Mouse (Mus musculus): ENCODE measurements around the gene 1700023F06Rik. TPM values are rescaled to one million over a fixed set of nuclear protein-coding genes. Genes with fewer than 3 reads are reported as not detected.
"Not testable (repeated sequence)": the region's sequence is repeated elsewhere in the genome, so short reads cannot be mapped to it uniquely, and the experiment has no call there.

The 1700023F06Rik gene
- total RNA-seq, 2 experiments from 2014 or later = not detected

GRCm38 (mm10) chr11:103223951-103224456 is 15.6 kb upstream of the 1700023F06Rik start:
- DNase-seq (ENCODE audit: low spot score) = peak; percentile 47

GRCm38 (mm10) chr11:103223444-103223843 is 15.1 kb upstream of the 1700023F06Rik start:
- DNase-seq (ENCODE audit: low spot score) = no peak
- intact Hi-C loops (cut with DNase I) = no loop called here

More at GRCm38 (mm10) chr11:103223951-103224456, 15.6 kb upstream of the 1700023F06Rik start:
- intact Hi-C loops (cut with DNase I) = no loop called here

GRCm38 (mm10) chr11:103222718-103223117 is 14.4 kb upstream of the 1700023F06Rik start:
- DNase-seq (ENCODE audit: low spot score); intact Hi-C loops (cut with DNase I): not testable (repeated sequence)

- DNase-seq (ENCODE audit: low spot score) = no peak
- intact Hi-C loops (cut with DNase I) = no loop called here
Observed at GRCm38 (mm10) chr11:103221437-103221836, 13.1 kb upstream of the 1700023F06Rik start.

- DNase-seq (ENCODE audit: low spot score) = no peak
- intact Hi-C loops (cut with DNase I) = no loop called here
Observed at GRCm38 (mm10) chr11:103219995-103220394, 11.6 kb upstream of the 1700023F06Rik start.

GRCm38 (mm10) chr11:103219259-103219658 is 10.9 kb upstream of the 1700023F06Rik start:
- no peak for DNase-seq (ENCODE audit: low spot score)
- intact Hi-C loops (cut with DNase I) = no loop called here

GRCm38 (mm10) chr11:103218517-103218901 is 10.2 kb upstream of the 1700023F06Rik start:
- intact Hi-C loops (cut with DNase I) = no loop called here
- no peak for DNase-seq (ENCODE audit: low spot score)

GRCm38 (mm10) chr11:103217790-103218516 is 9.6 kb upstream of the 1700023F06Rik start, which contains the start of gene Spata32:
Spata32 (minus strand) TSS chr11:103218432.
- intact Hi-C loops (cut with DNase I) = no loop called here
- no peak for DNase-seq (ENCODE audit: low spot score)

- no peak for DNase-seq (ENCODE audit: low spot score)
- intact Hi-C loops (cut with DNase I) = no loop called here
Observed at GRCm38 (mm10) chr11:103215355-103215754, 7.0 kb upstream of the 1700023F06Rik start.

GRCm38 (mm10) chr11:103213712-103214111 is 5.4 kb upstream of the 1700023F06Rik start:
- no peak for DNase-seq (ENCODE audit: low spot score)
- intact Hi-C loops (cut with DNase I) = no loop called here

GRCm38 (mm10) chr11:103210291-103210690 is 1.9 kb upstream of the 1700023F06Rik start:
- no peak for DNase-seq (ENCODE audit: low spot score)
- intact Hi-C loops (cut with DNase I) = no loop called here

GRCm38 (mm10) chr11:103206203-103206602 is 2.2 kb downstream of the 1700023F06Rik start:
- intact Hi-C loops (cut with DNase I) = no loop called here
- DNase-seq (ENCODE audit: low spot score) = no peak

- DNase-seq (ENCODE audit: low spot score) = no peak
- intact Hi-C loops (cut with DNase I) = no loop called here
Observed at GRCm38 (mm10) chr11:103202376-103202775, 6.0 kb downstream of the 1700023F06Rik start.

- no peak for DNase-seq (ENCODE audit: low spot score)
- intact Hi-C loops (cut with DNase I) = no loop called here
Observed at GRCm38 (mm10) chr11:103201664-103202063, 6.7 kb downstream of the 1700023F06Rik start.

GRCm38 (mm10) chr11:103198911-103199803 is 9.2 kb downstream of the 1700023F06Rik start:
- intact Hi-C loops (cut with DNase I) = no loop called here
- DNase-seq (ENCODE audit: low spot score) = no peak

GRCm38 (mm10) chr11:103198339-103198738 is 10.0 kb downstream of the 1700023F06Rik start:
- intact Hi-C loops (cut with DNase I) = no loop called here
- DNase-seq (ENCODE audit: low spot score) = no peak

GRCm38 (mm10) chr11:103197340-103197739 is 11.0 kb downstream of the 1700023F06Rik start:
- no peak for DNase-seq (ENCODE audit: low spot score)
- intact Hi-C loops (cut with DNase I) = no loop called here

GRCm38 (mm10) chr11:103195656-103196055 is 12.7 kb downstream of the 1700023F06Rik start:
- DNase-seq (ENCODE audit: low spot score) = no peak
- intact Hi-C loops (cut with DNase I) = no loop called here

- intact Hi-C loops (cut with DNase I) = no loop called here
- no peak for DNase-seq (ENCODE audit: low spot score)
Observed at GRCm38 (mm10) chr11:103195236-103195635, 13.1 kb downstream of the 1700023F06Rik start.

GRCm38 (mm10) chr11:103193825-103194168 is 14.6 kb downstream of the 1700023F06Rik start:
- no peak for DNase-seq (ENCODE audit: low spot score)

More at GRCm38 (mm10) chr11:103193825-103194168, 14.6 kb downstream of the 1700023F06Rik start:
- intact Hi-C loops (cut with DNase I) = no loop called here
